Mouse (Mus musculus): Measurements from ENCODE around the gene 3110082I17Rik. TPM values are rescaled to one million over a fixed set of nuclear protein-coding genes. Genes with fewer than 3 reads are reported as not detected.

3110082I17Rik gene
- polyA plus RNA-seq, 1 experiment, result 0.97 TPM

- Histone ChIP-seq H3K27me3 (ENCODE audit: control insufficient read depth) (no peaks in the 10 kb centered on the region), H3K36me3 (ENCODE audit: control insufficient read depth) (peaks cover 11% of the 10 kb centered on the region), H3K9me3 (ENCODE audit: control insufficient read depth, low read length) (peaks cover 5% of the 10 kb centered on the region; the same call in 1 of the 2 replicates), H3K4me3 (replicated peaks) (no peak overlapping the region), H3K4me1 (ENCODE audit: control insufficient read depth) (no peaks in the 10 kb centered on the region; the same call in 1 of the 2 replicates)
- no peak for TF ChIP-seq TAL1 (IDR thresholded peaks at IDR 0.05; ENCODE audit: low read length)
- TF ChIP-seq GATA1 (IDR thresholded peaks at IDR 0.05; ENCODE audit: low read length), result no peak
Measured at GRCm38 (mm10) chr5:139418110-139418509, 42.2 kb downstream of the 3110082I17Rik start.

DNA sequence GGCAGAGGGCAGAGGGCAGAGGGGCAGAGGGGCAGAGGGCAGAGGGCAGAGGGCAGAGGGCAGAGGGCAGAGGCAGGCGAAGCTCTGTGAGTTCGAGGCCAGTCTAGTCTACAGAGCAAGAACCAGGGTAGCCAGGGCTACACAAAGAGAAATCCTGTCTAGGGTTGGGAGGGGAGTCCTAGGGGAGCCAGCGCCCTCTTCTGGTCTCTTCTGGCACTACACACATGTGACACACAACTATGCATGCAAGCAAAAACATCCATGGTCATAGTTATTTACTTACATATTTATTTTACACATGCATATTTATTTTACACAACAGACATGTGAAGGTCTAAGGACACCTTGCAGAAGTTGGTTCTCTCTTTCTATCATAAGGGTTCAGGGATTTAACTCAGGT, 42.8 kb downstream of the 3110082I17Rik start:
- Histone ChIP-seq H3K36me3 (ENCODE audit: control insufficient read depth) (peaks cover 11% of the 10 kb centered on the region), H3K4me1 (ENCODE audit: control insufficient read depth) (no peaks in the 10 kb centered on the region), H3K27me3 (ENCODE audit: control insufficient read depth) (no peaks in the 10 kb centered on the region), H3K4me3 (replicated peaks) (no peak overlapping the region), H3K9me3 (ENCODE audit: control insufficient read depth, low read length) (peaks cover 5% of the 10 kb centered on the region; the same call in 1 of the 2 replicates)
- no peak for TF ChIP-seq TAL1 (IDR thresholded peaks at IDR 0.05; ENCODE audit: low read length)
- TF ChIP-seq GATA1 (IDR thresholded peaks at IDR 0.05; ENCODE audit: low read length), result no peak

DNA sequence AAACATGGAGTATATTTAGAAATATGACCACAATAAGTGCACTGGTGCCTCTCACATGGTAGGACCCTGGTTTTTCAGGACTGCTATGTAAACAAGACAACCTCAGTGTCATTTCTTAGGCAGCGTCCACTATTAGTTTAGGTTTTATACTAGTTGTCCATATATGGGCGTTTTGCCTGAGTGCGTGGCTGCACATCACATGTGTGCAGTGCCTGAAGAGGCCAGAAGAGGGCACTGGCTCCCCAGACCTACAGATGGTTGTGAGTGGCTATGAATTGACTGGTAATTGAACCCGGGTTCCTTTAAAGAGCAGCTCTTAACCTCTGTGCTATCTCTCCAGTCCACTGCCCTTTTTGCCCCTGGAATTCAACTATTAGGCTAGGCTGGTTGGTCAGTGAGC, 43.4 kb downstream of the 3110082I17Rik start:
- TF ChIP-seq GATA1 (IDR thresholded peaks at IDR 0.05; ENCODE audit: low read length) (no peak), TAL1 (IDR thresholded peaks at IDR 0.05; ENCODE audit: low read length) (no peak)
- H3K4me1 ChIP-seq (ENCODE audit: control insufficient read depth), result no peaks in the 10 kb centered on the region
- no peaks in the 10 kb centered on the region for H3K27me3 ChIP-seq (ENCODE audit: control insufficient read depth)
- H3K9me3 ChIP-seq (ENCODE audit: control insufficient read depth, low read length), result peaks cover 5% of the 10 kb centered on the region; the same call in 1 of the 2 replicates
- H3K36me3 ChIP-seq (ENCODE audit: control insufficient read depth), result peaks cover 11% of the 10 kb centered on the region
- H3K4me3 ChIP-seq (replicated peaks), result no peak overlapping the region

DNA sequence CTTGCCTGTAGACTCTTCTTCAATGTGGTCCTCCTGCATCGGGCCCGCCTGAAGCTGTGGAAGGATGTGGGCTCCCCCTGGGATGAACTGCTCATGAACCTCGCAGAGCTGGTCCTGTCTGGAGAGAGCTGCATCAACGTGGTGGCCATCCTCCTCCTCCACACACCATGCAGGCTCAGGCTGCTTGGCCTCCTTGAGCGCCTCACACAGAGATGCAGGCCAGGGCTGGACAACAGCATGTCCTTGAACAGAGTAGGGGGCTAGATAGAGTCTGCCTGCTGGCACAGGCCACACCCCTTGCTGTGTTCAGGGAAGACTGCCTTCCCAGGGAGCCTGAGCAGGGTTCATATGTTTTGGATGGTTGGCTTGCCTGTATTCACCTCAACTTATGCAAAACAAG, 45.3 kb downstream of the 3110082I17Rik start:
- Histone ChIP-seq H3K4me3 (replicated peaks) (no peak overlapping the region), H3K27me3 (ENCODE audit: control insufficient read depth) (no peaks in the 10 kb centered on the region), H3K36me3 (ENCODE audit: control insufficient read depth) (peaks cover 11% of the 10 kb centered on the region), H3K4me1 (ENCODE audit: control insufficient read depth) (no peaks in the 10 kb centered on the region), H3K9me3 (ENCODE audit: control insufficient read depth, low read length) (peaks cover 5% of the 10 kb centered on the region; the same call in 1 of the 2 replicates)
- TF ChIP-seq GATA1 (IDR thresholded peaks at IDR 0.05; ENCODE audit: low read length) (no peak), TAL1 (IDR thresholded peaks at IDR 0.05; ENCODE audit: low read length) (no peak)

GRCm38 (mm10) chr5:139413545-139413944, 46.8 kb downstream of the 3110082I17Rik start:
- H3K36me3 ChIP-seq (ENCODE audit: control insufficient read depth), result peaks cover 11% of the 10 kb centered on the region
- no peaks in the 10 kb centered on the region for H3K27me3 ChIP-seq (ENCODE audit: control insufficient read depth)
- peaks cover 5% of the 10 kb centered on the region; the same call in 1 of the 2 replicates for H3K9me3 ChIP-seq (ENCODE audit: control insufficient read depth, low read length)
- TF ChIP-seq GATA1 (IDR thresholded peaks at IDR 0.05; ENCODE audit: low read length), result no peak
- TF ChIP-seq TAL1 (IDR thresholded peaks at IDR 0.05; ENCODE audit: low read length), result no peak
- H3K4me3 ChIP-seq (replicated peaks), result no peak overlapping the region
- H3K4me1 ChIP-seq (ENCODE audit: control insufficient read depth), result no peaks in the 10 kb centered on the region

DNA sequence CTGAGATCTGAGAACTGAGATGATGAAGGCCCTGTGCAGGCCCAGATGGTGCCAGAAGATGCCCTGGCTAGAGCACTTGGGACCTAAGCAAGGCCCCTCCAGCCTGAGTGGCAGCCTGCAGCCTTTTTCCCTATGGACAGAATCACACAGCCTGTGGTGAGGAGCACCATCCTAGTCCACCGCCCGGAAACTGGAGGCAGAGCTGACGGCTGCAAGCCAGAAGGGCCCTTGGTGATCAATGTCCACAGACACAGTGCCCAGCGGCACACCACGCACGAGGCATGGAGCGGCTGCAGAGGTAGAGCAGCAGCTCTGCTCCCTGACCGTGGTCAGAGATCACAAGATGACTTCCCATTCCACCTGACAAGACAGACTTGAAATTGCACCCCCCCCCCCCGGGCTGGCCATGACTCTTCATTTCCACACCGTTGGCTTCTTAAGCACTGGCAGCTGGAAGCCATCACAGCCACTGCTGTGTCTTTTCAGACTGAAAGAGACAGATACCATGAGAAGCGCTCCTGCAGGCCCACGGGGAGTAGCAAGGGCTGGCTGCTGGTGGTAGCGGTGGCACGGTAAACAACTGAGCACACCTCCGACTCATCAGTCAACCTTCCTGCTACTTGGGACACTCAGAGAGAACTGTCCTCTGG, 48.5 kb downstream of the 3110082I17Rik start:
- TF ChIP-seq TAL1 (IDR thresholded peaks at IDR 0.05; ENCODE audit: low read length), result no peak
- TF ChIP-seq GATA1 (IDR thresholded peaks at IDR 0.05; ENCODE audit: low read length), result no peak
- H3K27me3 ChIP-seq (ENCODE audit: control insufficient read depth), result no peaks in the 10 kb centered on the region
- no peaks in the 10 kb centered on the region for H3K4me1 ChIP-seq (ENCODE audit: control insufficient read depth)
- H3K9me3 ChIP-seq (ENCODE audit: control insufficient read depth, low read length), result peaks cover under 1% of the 10 kb centered on the region; the same call in 1 of the 2 replicates
- H3K4me3 ChIP-seq (replicated peaks), result no peak overlapping the region
- peaks cover 11% of the 10 kb centered on the region for H3K36me3 ChIP-seq (ENCODE audit: control insufficient read depth)

DNA sequence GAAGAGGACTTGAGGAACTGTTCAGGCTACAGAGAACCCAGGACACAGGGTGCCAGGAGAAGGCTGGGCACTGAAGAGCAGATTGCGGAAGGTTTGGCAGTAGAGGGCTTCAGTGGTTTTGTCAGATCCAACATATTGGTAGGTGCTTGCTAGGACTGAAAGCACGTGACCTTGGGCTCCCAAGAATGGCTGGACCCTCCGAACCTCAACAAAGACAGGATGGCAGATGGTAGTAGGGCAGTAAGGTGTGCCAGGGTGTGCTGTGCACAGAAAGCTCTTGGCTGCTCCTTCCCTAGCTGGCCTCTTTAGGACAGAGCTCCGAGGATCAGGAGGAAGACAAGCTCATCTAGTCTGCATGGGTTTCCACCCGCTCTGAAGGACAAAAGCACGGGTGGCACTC, 49.2 kb downstream of the 3110082I17Rik start:
- peaks cover 11% of the 10 kb centered on the region for H3K36me3 ChIP-seq (ENCODE audit: control insufficient read depth)

GRCm38 (mm10) chr5:139410056-139410455, 50.3 kb downstream of the 3110082I17Rik start:
- Histone ChIP-seq H3K36me3 (ENCODE audit: control insufficient read depth) (peaks cover 10% of the 10 kb centered on the region), H3K27me3 (ENCODE audit: control insufficient read depth) (no peaks in the 10 kb centered on the region), H3K4me3 (replicated peaks) (no peak overlapping the region), H3K9me3 (ENCODE audit: control insufficient read depth, low read length) (no peaks in the 10 kb centered on the region), H3K4me1 (ENCODE audit: control insufficient read depth) (peaks cover 12% of the 10 kb centered on the region)
- TF ChIP-seq GATA1 (IDR thresholded peaks at IDR 0.05; ENCODE audit: low read length) (no peak), TAL1 (IDR thresholded peaks at IDR 0.05; ENCODE audit: low read length) (no peak)

More for the DNA sequence above, 49.2 kb downstream of the 3110082I17Rik start:
- Histone ChIP-seq H3K9me3 (ENCODE audit: control insufficient read depth, low read length) (no peaks in the 10 kb centered on the region), H3K27me3 (ENCODE audit: control insufficient read depth) (no peaks in the 10 kb centered on the region), H3K4me1 (ENCODE audit: control insufficient read depth) (peaks cover 3% of the 10 kb centered on the region), H3K4me3 (replicated peaks) (no peak overlapping the region)
- no peak for TF ChIP-seq TAL1 (IDR thresholded peaks at IDR 0.05; ENCODE audit: low read length)
- no peak for TF ChIP-seq GATA1 (IDR thresholded peaks at IDR 0.05; ENCODE audit: low read length)

GRCm38 (mm10) chr5:139409412-139409811, 50.9 kb downstream of the 3110082I17Rik start:
- peaks cover 4% of the 10 kb centered on the region for H3K36me3 ChIP-seq (ENCODE audit: control insufficient read depth)
- no peak overlapping the region for H3K4me3 ChIP-seq (replicated peaks)
- peaks cover 19% of the 10 kb centered on the region for H3K4me1 ChIP-seq (ENCODE audit: control insufficient read depth)
- no peaks in the 10 kb centered on the region for H3K27me3 ChIP-seq (ENCODE audit: control insufficient read depth)
- no peaks in the 10 kb centered on the region for H3K9me3 ChIP-seq (ENCODE audit: control insufficient read depth, low read length)
- TF ChIP-seq TAL1 (IDR thresholded peaks at IDR 0.05; ENCODE audit: low read length) (no peak), GATA1 (IDR thresholded peaks at IDR 0.05; ENCODE audit: low read length) (no peak)

All from erythroblast, embryonic 14.5 days (primary cell).